Mouse (Mus musculus): ENCODE data around the gene Gnb1l.

DNA sequence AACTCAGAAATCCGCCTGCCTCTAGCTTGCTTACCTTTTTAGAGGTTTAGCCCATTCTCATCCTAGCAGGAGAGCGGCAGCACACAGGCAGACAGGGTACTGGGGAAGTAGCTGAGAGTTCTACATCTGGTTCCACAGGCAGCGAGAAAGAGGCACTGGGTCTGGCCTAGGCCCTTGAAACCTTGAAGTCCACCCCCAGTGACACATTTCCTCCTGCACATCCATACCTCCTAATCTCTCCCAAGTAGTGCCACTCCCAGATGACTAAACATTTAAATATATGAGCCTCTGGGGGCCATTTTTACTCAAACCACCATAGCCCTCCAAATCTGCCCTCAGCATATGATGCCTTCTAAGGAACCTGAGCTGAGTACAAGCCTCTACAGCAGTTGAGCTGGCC is 16.1 kb upstream of the Gnb1l start:
- TF ChIP-seq CTCF (IDR thresholded peaks at IDR 0.05; ENCODE audit: control insufficient read depth, insufficient read depth, low read length) (no peak), POLR2A (IDR thresholded peaks at IDR 0.05; ENCODE audit: borderline replicate concordance, control insufficient read depth, low read depth, low read length) (no peak)

Data from bone marrow, adult 2 months (tissue).